Mouse (Mus musculus) spleen, postnatal 0 days (tissue): Measurements from ENCODE around the gene Gm11114. TPM values are rescaled to one million over a fixed set of nuclear protein-coding genes. Genes with fewer than 3 reads are reported as not detected.

Source experiments
- polyA plus RNA-seq: library from polyadenylated mRNA; unstranded; fragments of >200 nt; fragmentation: Nextera tagmentation; extraction: Ambion mirVana; gene quantifications from 2 replicates; pipeline ENCODE4 v1.2.1, GENCODE M21; 2015

Gm11114 gene
- polyA plus RNA-seq = not detected in 2 replicates

GRCm38 (mm10) chr9:85312473-85312872 lies at the start of gene Gm11114:
Gene Gm11114 (plus strand): TSS chr9:85312773.

GRCm38 (mm10) chr9:85327242-85328211 lies 15.0 kb downstream of the Gm11114 start, which contains the start of gene Tent5a:
Gene Tent5a (minus strand): TSS chr9:85327348.

Other genes starting within 250 kb of the Gm11114 start
- 9.1 and 12.0 TPM in 2 replicates for gene Tent5a, start 14.6 kb downstream of the Gm11114 start, polyA plus RNA-seq